Mouse (Mus musculus): ENCODE results near the gene Rbfox1. TPM values are rescaled to one million over a fixed set of nuclear protein-coding genes. Genes with fewer than 3 reads are reported as not detected.

The Rbfox1 gene
- polyA plus RNA-seq, 1 experiment from 2014 or later = 4.7 TPM

- WGBS = 38% methylated on average over 5 of the region's 5 CpGs
- no peaks in the 10 kb centered on the region for H3K27me3 ChIP-seq (ENCODE audit: control insufficient read depth, insufficient read depth, low read length)
- H3K4me2 ChIP-seq (ENCODE audit: low read length) = no peak overlapping the region
- peak overlapping the region; percentile 24 to 61; a peak in 1 of 4 replicates for H3K27ac ChIP-seq (replicated peaks in 1 of 2; ENCODE audit: control insufficient read depth in 1 of 2, insufficient read depth in 1 of 2, low read depth in 2 of 2, low read length in 2 of 2)
- no peak overlapping the region for H3K9ac ChIP-seq (ENCODE audit: low read length)
- H3K36me3 ChIP-seq (ENCODE audit: control insufficient read depth, insufficient read depth, low read length) = no peaks in the 10 kb centered on the region
- no peak for ATAC-seq (ENCODE audit: insufficient number of reproducible peaks, insufficient read depth, low FRiP score, low read depth)
- H3K4me1 ChIP-seq (ENCODE audit: control insufficient read depth in 2 of 2, insufficient read depth in 2 of 2, low read length in 2 of 2) = peaks cover 2 to 6% of the 10 kb centered on the region in 2 experiments; a peak in 2 of 4 replicates
- H3K9me3 ChIP-seq (ENCODE audit: control insufficient read depth, low read length) = no peaks in the 10 kb centered on the region
- H3K4me3 ChIP-seq (ENCODE audit: control insufficient read depth in 1 of 2, insufficient read depth in 1 of 2, low read depth in 1 of 2, low read length in 2 of 2) = no peak overlapping the region
These were observed 1394.4 kb downstream of the Rbfox1 start for GRCm38 (mm10) chr16:7279544-7279943.

GRCm38 (mm10) chr16:7282257-7282656 lies 1397.1 kb downstream of the Rbfox1 start:
- H3K4me2 ChIP-seq (ENCODE audit: low read length) = no peak overlapping the region
- no peaks in the 10 kb centered on the region for H3K36me3 ChIP-seq (ENCODE audit: control insufficient read depth, insufficient read depth, low read length)
- H3K27me3 ChIP-seq (ENCODE audit: control insufficient read depth, insufficient read depth, low read length) = no peaks in the 10 kb centered on the region
- WGBS = 79% methylated on average over 7 of the region's 7 CpGs
- H3K9ac ChIP-seq (ENCODE audit: low read length) = no peak overlapping the region
- no peak for ATAC-seq (ENCODE audit: insufficient number of reproducible peaks, insufficient read depth, low FRiP score, low read depth)
- no peak overlapping the region for H3K27ac ChIP-seq (replicated peaks in 1 of 2; ENCODE audit: control insufficient read depth in 1 of 2, insufficient read depth in 1 of 2, low read depth in 2 of 2, low read length in 2 of 2)
- peaks cover 2 to 6% of the 10 kb centered on the region in 2 experiments; a peak in 2 of 4 replicates for H3K4me1 ChIP-seq (ENCODE audit: control insufficient read depth in 2 of 2, insufficient read depth in 2 of 2, low read length in 2 of 2)
- no peaks in the 10 kb centered on the region for H3K9me3 ChIP-seq (ENCODE audit: control insufficient read depth, low read length)
- no peak overlapping the region for H3K4me3 ChIP-seq (ENCODE audit: control insufficient read depth in 1 of 2, insufficient read depth in 1 of 2, low read depth in 1 of 2, low read length in 2 of 2)

- H3K27ac ChIP-seq (replicated peaks in 1 of 2; ENCODE audit: control insufficient read depth in 1 of 2, insufficient read depth in 1 of 2, low read depth in 2 of 2, low read length in 2 of 2) = no peak overlapping the region
These were observed 1408.0 kb downstream of the Rbfox1 start for GRCm38 (mm10) chr16:7292985-7293805.

GRCm38 (mm10) chr16:7302416-7302815 lies 1417.3 kb downstream of the Rbfox1 start:
- H3K4me1 ChIP-seq (ENCODE audit: control insufficient read depth in 2 of 2, insufficient read depth in 2 of 2, low read length in 2 of 2) = no peaks in the 10 kb centered on the region
- H3K9ac ChIP-seq (ENCODE audit: low read length) = no peak overlapping the region
- 71% methylated on average over 3 of the region's 3 CpGs for WGBS
- H3K27me3 ChIP-seq (ENCODE audit: control insufficient read depth, insufficient read depth, low read length) = no peaks in the 10 kb centered on the region
- H3K4me2 ChIP-seq (ENCODE audit: low read length) = no peak overlapping the region
- no peak for ATAC-seq (ENCODE audit: insufficient number of reproducible peaks, insufficient read depth, low FRiP score, low read depth)
- H3K27ac ChIP-seq (replicated peaks in 1 of 2; ENCODE audit: control insufficient read depth in 1 of 2, insufficient read depth in 1 of 2, low read depth in 2 of 2, low read length in 2 of 2) = no peak overlapping the region
- H3K9me3 ChIP-seq (ENCODE audit: control insufficient read depth, low read length) = no peaks in the 10 kb centered on the region
- no peaks in the 10 kb centered on the region for H3K36me3 ChIP-seq (ENCODE audit: control insufficient read depth, insufficient read depth, low read length)
- H3K4me3 ChIP-seq (ENCODE audit: control insufficient read depth in 1 of 2, insufficient read depth in 1 of 2, low read depth in 1 of 2, low read length in 2 of 2) = no peak overlapping the region

More at GRCm38 (mm10) chr16:7292985-7293805, 1408.0 kb downstream of the Rbfox1 start:
- Histone ChIP-seq H3K36me3 (ENCODE audit: control insufficient read depth, insufficient read depth, low read length) (no peaks in the 10 kb centered on the region), H3K4me1 (ENCODE audit: control insufficient read depth in 2 of 2, insufficient read depth in 2 of 2, low read length in 2 of 2) (no peaks in the 10 kb centered on the region), H3K4me3 (ENCODE audit: control insufficient read depth in 1 of 2, insufficient read depth in 1 of 2, low read depth in 1 of 2, low read length in 2 of 2) (no peak overlapping the region), H3K9me3 (ENCODE audit: control insufficient read depth, low read length) (no peaks in the 10 kb centered on the region), H3K27me3 (ENCODE audit: control insufficient read depth, insufficient read depth, low read length) (no peaks in the 10 kb centered on the region), H3K9ac (ENCODE audit: low read length) (no peak overlapping the region), H3K4me2 (ENCODE audit: low read length) (no peak overlapping the region)
- no peak for ATAC-seq (ENCODE audit: insufficient number of reproducible peaks, insufficient read depth, low FRiP score, low read depth)
- WGBS = 81% methylated on average over 16 of the region's 16 CpGs

- Histone ChIP-seq H3K4me3 (ENCODE audit: control insufficient read depth in 1 of 2, insufficient read depth in 1 of 2, low read depth in 1 of 2, low read length in 2 of 2) (no peak overlapping the region), H3K36me3 (ENCODE audit: control insufficient read depth, insufficient read depth, low read length) (no peaks in the 10 kb centered on the region), H3K27me3 (ENCODE audit: control insufficient read depth, insufficient read depth, low read length) (no peaks in the 10 kb centered on the region), H3K9me3 (ENCODE audit: control insufficient read depth, low read length) (no peaks in the 10 kb centered on the region), H3K9ac (ENCODE audit: low read length) (no peak overlapping the region), H3K27ac (replicated peaks in 1 of 2; ENCODE audit: control insufficient read depth in 1 of 2, insufficient read depth in 1 of 2, low read depth in 2 of 2, low read length in 2 of 2) (no peak overlapping the region), H3K4me2 (ENCODE audit: low read length) (no peak overlapping the region), H3K4me1 (ENCODE audit: control insufficient read depth in 2 of 2, insufficient read depth in 2 of 2, low read length in 2 of 2) (no peaks in the 10 kb centered on the region)
- no peak for ATAC-seq (ENCODE audit: insufficient number of reproducible peaks, insufficient read depth, low FRiP score, low read depth)
- WGBS = 73% methylated on average over 3 of the region's 3 CpGs
These were observed 1444.0 kb downstream of the Rbfox1 start for GRCm38 (mm10) chr16:7329196-7329595.

GRCm38 (mm10) chr16:7341186-7341585 lies 1456.0 kb downstream of the Rbfox1 start:
- Histone ChIP-seq H3K27me3 (ENCODE audit: control insufficient read depth, insufficient read depth, low read length) (no peaks in the 10 kb centered on the region), H3K4me1 (ENCODE audit: control insufficient read depth in 2 of 2, insufficient read depth in 2 of 2, low read length in 2 of 2) (no peaks in the 10 kb centered on the region)
- 33% methylated on average over 4 of the region's 4 CpGs for WGBS

GRCm38 (mm10) chr16:7345298-7345697 lies 1460.1 kb downstream of the Rbfox1 start:
- Histone ChIP-seq H3K36me3 (ENCODE audit: control insufficient read depth, insufficient read depth, low read length) (no peaks in the 10 kb centered on the region), H3K27ac (replicated peaks in 1 of 2; ENCODE audit: control insufficient read depth in 1 of 2, insufficient read depth in 1 of 2, low read depth in 2 of 2, low read length in 2 of 2) (no peak overlapping the region), H3K9me3 (ENCODE audit: control insufficient read depth, low read length) (no peaks in the 10 kb centered on the region), H3K9ac (ENCODE audit: low read length) (no peak overlapping the region), H3K4me3 (ENCODE audit: control insufficient read depth in 1 of 2, insufficient read depth in 1 of 2, low read depth in 1 of 2, low read length in 2 of 2) (no peak overlapping the region), H3K4me2 (ENCODE audit: low read length) (no peak overlapping the region), H3K4me1 (ENCODE audit: control insufficient read depth in 2 of 2, insufficient read depth in 2 of 2, low read length in 2 of 2) (no peaks in the 10 kb centered on the region), H3K27me3 (ENCODE audit: control insufficient read depth, insufficient read depth, low read length) (no peaks in the 10 kb centered on the region)
- 43% methylated on average over 3 of the region's 3 CpGs for WGBS
- no peak for ATAC-seq (ENCODE audit: insufficient number of reproducible peaks, insufficient read depth, low FRiP score, low read depth)

More at GRCm38 (mm10) chr16:7341186-7341585, 1456.0 kb downstream of the Rbfox1 start:
- no peaks in the 10 kb centered on the region for H3K9me3 ChIP-seq (ENCODE audit: control insufficient read depth, low read length)
- no peak overlapping the region for H3K27ac ChIP-seq (replicated peaks in 1 of 2; ENCODE audit: control insufficient read depth in 1 of 2, insufficient read depth in 1 of 2, low read depth in 2 of 2, low read length in 2 of 2)
- H3K4me2 ChIP-seq (ENCODE audit: low read length) = no peak overlapping the region
- no peaks in the 10 kb centered on the region for H3K36me3 ChIP-seq (ENCODE audit: control insufficient read depth, insufficient read depth, low read length)
- no peak overlapping the region for H3K9ac ChIP-seq (ENCODE audit: low read length)
- H3K4me3 ChIP-seq (ENCODE audit: control insufficient read depth in 1 of 2, insufficient read depth in 1 of 2, low read depth in 1 of 2, low read length in 2 of 2) = no peak overlapping the region
- ATAC-seq (ENCODE audit: insufficient number of reproducible peaks, insufficient read depth, low FRiP score, low read depth) = no peak
